Mouse (Mus musculus) kidney, adult 10 weeks (tissue): ENCODE results near the gene 6430628N08Rik. TPM values are rescaled to one million over a fixed set of nuclear protein-coding genes. Genes with fewer than 3 reads are reported as not detected.

Experiments used
- polyA plus RNA-seq: library from polyadenylated mRNA; stranded (reverse); fragments of 350-450 nt; fragmentation: Illumina TruSeq; extraction: RNeasy Lipid Tissue Mini Kit (QIAGEN cat#74804); gene quantifications from one replicate; pipeline ENCODE4 v1.2.3, GENCODE M21; 2014; ENCODE audit warnings: low read depth, low replicate concordance

The 6430628N08Rik gene
- not detected for polyA plus RNA-seq

GRCm38 (mm10) chr4:115890553-115890952 is at the start of gene 6430628N08Rik:
Gene 6430628N08Rik, plus strand, starts transcription at chr4:115890665.

GRCm38 (mm10) chr4:115884022-115884421 is 6.4 kb upstream of the 6430628N08Rik start, which contains the start of gene Kncn:
Gene Kncn, plus strand, starts transcription at chr4:115884400.

GRCm38 (mm10) chr4:115939295-115940102 is 49.0 kb downstream of the 6430628N08Rik start, which contains the start of gene Dmbx1:
Gene Dmbx1, minus strand, starts transcription at chr4:115939926.

Other genes starting within 250 kb of the 6430628N08Rik start
- gene Cyp4b1, start 242.9 kb upstream of the 6430628N08Rik start, polyA plus RNA-seq, result 175 TPM
- 81.8 TPM for gene Efcab14, start 152.9 kb upstream of the 6430628N08Rik start, polyA plus RNA-seq
- not detected for gene Tex38, start 109.6 kb upstream of the 6430628N08Rik start, polyA plus RNA-seq
- 158 TPM for gene Atpaf1, start 105.9 kb upstream of the 6430628N08Rik start, polyA plus RNA-seq
- gene Mob3c, start 62.6 kb upstream of the 6430628N08Rik start, polyA plus RNA-seq, result 8.5 TPM
- 7.0 TPM for gene Mknk1, start 51.5 kb upstream of the 6430628N08Rik start, polyA plus RNA-seq
- gene Kncn, start 6.3 kb upstream of the 6430628N08Rik start, polyA plus RNA-seq, result not detected
- gene Dmbx1, start 49.3 kb downstream of the 6430628N08Rik start, polyA plus RNA-seq, result not detected
- gene Faah, start 127.3 kb downstream of the 6430628N08Rik start, polyA plus RNA-seq, result 6.9 TPM
- 13.9 TPM for gene Nsun4, start 163.2 kb downstream of the 6430628N08Rik start, polyA plus RNA-seq
- gene Uqcrh, start 184.4 kb downstream of the 6430628N08Rik start, polyA plus RNA-seq, result 464 TPM
- 5.3 TPM for gene Lrrc41, start 184.6 kb downstream of the 6430628N08Rik start, polyA plus RNA-seq
- 0.36 TPM for gene Rad54l, start 233.0 kb downstream of the 6430628N08Rik start, polyA plus RNA-seq
- gene Pomgnt1, start 233.2 kb downstream of the 6430628N08Rik start, polyA plus RNA-seq, result 9.1 TPM